Mouse (Mus musculus) liver, adult 2 months (tissue): ENCODE results near the gene Arhgap31.

ENCODE experiments used
- CTCF ChIP-seq: fragments of 200-500 bp; IDR thresholded peaks from 2 replicates; pipeline ENCODE4 v1.5.1; 2011; ENCODE audit warnings: low read depth, low read length, control low read depth
- POLR2A ChIP-seq: fragments of 200-500 bp; IDR thresholded peaks from 2 replicates; pipeline ENCODE4 v1.6.1; 2011; ENCODE audit warnings: low read length, control low read depth; ENCODE audit not compliant: insufficient read depth; ENCODE audit errors: extremely low read depth

DNA sequence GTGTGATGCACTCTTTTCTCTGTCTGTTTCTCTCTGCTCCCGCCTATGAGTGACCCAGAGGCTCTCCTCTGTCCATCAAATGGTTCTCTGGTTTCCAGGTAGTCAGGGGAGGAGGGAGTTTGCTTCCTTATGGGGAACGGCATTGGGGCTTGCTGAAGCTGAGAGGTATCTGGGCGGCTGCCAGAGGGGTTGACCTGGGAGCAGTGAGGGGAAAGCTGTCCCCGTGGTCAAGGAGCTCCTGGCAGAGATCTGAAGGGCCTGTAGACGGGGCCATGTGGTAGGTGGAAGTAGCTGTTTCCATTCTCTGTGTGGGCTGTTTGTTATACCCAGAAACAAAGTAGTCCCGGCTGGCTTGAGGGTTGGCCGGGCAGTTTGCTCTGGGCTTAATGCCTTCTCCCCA lies 6.3 kb downstream of the Arhgap31 start:
- TF ChIP-seq POLR2A (no peak), CTCF (no peak)
